Mouse (Mus musculus): ENCODE measurements at regions not wholly inside any gene's neighbourhood (a gene's known extent, or its start where the extent isn't known, plus 50 kb on each side); places are given as distances from the start of the nearest gene placed in this dataset.
A peak's percentile ranks its signal among the peaks of the same experiment; 100 is the strongest.

DNA sequence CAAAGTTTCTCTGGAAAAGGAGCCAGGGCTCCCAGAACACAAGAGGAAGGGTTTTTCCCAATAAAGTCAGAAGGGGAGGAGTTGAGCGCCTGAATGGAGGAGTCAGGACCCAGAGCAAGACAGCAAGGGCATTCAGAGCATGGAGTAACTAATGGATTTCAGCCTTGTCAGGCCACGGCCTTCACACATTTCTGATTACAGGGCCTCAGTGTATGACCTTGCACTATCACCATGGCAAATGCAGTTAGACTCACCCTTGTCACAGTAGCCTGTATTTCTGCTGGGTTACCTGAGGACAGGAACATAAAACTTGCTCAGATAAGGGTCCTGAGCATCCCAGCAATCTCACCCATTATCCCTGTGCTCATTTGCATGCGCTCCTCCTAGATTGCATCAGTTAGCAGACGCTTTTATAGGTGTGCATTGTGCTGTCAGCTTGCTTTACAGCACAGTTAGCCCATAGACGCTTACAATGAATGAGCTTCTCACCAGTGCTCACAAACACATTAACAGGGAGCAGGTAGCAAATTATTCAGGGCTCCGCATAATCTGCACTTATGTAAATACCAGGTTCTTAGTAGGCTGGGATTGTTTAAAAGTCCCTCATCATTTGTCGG is 547.4 kb downstream of the Insc start:
- DNase-seq (ENCODE audit: low spot score in 2 of 2): no peak

DNA sequence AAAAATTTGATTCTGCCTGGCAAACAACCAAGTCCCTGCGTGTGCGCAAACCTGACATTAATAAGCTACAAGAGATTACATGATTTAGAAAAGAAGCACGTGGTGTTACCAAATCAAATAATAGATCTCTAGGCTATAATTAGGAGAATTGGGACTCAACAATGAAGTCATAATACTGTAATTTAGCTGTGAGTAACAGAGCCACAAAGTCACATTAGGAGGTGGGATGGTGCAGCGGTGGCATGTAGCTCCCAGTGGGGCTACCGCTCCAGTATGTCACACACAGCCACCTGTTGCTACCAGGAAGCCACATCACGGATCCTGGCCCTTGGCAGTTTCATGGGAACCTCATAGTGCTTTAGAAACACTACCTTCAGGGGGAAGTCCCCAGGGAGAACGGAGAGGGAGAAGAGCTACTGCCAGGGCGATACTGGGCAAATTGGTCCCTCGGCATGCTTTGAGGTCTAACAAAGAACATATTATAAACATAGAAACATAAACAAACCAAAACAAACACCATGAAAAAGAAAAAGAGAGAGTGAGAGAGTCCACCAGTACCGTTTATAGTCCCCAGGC is 551.2 kb downstream of the Insc start:
- no peak for DNase-seq (ENCODE audit: low spot score in 2 of 2)

DNA sequence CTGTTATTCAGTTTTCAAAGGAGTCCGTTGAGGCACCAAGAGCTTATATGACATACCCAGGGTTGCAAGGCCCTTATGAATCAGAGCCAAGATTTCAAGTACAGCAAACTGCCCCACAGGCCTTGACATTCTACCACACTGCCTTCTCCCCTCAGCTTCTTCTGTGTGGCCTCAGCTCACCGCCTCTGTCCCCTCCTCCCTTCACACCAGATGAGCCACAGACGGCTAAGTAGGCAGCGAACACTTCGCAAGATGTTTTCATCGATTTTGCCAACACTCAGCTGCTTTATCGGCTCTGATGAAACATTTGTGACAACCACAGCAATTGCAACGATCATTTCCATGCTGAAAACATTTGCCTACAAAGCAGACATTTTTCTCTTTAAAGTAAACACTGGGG is 556.7 kb downstream of the Insc start:
- no peak for DNase-seq (ENCODE audit: low spot score in 2 of 2)

DNA sequence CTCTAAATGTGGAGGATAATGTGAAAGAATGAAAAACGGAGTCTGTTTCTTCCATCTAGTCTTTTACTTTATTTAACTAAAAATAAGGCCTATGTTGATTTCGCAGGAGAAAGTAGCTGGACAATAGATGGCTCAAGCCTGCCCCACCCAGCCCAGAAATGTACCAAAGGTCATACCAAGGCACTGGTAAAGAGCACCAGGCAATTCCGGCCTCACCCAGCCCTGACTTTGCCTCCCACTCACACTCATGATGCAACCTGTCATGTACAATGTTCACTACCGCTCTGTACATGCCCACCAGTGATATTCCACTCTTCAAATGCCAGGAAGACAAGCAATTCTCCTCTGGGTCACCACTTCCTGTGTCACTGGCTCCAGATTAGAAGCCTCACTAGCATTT is 564.9 kb downstream of the Insc start:
- DNase-seq (ENCODE audit: low spot score in 2 of 2): no peak

DNA sequence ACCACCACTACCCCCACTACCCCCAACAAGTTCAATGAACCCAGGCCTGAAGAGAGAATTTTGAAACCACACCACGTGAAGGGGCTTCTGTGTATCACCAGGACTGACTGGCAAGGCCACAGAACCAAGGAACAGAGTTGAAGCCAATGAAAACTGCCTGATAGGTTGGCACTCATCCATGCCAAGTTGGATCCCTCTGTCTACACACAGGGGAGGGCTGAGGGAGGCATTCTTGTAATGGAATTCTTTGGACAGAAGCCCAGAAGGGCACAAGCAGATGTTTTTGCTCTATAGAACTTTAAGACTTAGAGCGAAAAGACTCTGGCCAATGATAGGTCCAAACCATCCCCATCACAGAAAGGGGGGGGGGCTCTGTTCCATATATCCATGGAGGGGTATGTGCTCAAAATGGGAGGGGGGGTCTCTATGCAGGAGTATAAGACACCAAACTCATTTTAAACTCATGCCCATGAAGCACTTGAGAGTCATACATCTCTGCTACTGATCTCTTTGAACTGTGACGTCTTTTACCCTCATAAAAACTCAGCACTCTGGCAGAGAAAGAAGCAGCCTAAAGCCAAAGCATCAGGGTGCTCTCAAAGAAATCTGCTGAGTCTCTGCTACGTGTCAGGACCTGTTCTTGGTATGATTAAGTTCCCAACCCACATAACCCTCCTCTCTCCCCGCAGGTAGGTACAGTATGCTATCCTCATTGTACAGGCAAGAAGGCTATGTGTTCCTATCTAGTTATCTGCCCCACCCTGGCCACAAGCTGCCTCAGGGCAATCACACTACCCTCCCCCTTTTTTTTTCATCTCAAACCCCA is 567.1 kb downstream of the Insc start:
- no peak for DNase-seq (ENCODE audit: low spot score in 2 of 2)

DNA sequence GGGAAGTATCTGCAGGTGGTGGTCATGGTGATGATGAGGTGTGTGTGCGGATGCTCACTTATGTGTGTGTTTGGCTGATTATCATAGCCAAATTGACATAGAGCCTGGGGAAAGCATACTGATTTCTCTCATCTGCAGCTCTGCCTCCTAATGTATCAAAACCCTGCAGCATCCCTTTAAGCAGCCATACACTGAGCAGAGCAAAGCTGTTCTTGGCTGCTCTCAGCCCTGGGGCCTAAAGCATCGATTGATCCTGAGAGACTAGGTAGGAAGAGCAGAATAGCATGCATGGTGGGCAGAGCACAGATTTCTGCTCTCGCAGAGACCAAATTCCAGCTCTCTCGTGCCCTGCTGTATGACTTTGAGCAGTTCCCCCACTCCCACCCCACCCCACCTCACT is 576.0 kb downstream of the Insc start:
- DNase-seq (ENCODE audit: low spot score in 2 of 2): no peak

DNA sequence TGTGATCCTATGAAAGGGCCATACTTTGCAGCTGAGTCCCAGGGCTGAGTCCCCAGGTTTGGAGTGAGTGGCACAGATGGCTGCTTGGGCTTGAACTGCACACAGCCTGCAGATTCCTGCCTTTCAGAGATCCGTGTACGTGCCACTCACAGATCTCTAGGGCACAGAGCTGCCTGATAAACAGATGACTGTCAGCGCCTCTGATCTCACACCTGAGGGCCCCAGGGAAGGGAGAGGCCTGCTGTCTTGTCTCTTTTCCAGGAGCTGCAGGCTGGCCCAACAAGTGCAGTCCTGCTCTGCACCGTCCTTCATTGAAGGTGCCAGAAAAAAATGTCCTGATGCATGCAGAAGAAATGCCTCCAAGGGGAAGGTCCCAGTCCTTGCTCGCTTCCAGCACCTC is 579.5 kb downstream of the Insc start:
- no peak for DNase-seq (ENCODE audit: low spot score in 2 of 2)

DNA sequence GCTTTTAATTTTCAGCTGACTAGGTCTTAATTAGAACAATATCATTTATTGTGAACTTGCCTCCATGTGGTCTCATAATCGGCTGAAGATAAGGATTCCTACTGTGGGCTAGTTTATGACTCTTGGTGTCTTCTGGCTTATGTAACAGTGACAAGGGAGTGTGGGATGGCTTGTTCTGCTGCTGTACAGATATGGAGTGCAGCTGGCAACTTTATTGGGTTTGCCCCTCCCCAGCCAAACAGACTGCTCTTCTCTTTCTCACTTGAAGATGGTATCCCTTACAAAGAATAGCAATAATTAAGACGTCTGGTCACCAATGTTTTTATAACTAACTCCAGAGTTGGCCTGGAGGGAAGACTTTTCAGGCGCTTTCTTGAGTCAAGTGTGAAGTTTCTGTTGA is 584.8 kb downstream of the Insc start:
- no peak for DNase-seq (ENCODE audit: low spot score in 2 of 2)

DNA sequence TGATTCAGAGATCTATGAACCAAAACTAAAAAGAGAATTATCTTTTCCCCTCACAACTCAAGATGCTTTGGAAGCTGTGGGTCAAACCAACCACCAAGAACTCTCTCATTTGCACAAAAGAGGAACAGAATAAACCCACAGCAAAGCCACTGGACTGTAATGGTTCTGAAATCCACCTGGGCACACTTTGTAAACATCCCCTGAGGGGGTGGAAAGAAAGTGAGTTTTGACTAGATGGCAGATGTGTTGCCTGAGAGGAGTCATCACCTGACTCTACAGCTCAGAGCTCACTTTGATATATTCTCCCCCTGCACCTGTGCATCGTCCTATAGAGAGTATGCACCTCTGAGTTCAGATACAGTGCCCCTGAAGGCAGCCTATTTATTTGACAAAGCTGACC is 588.2 kb downstream of the Insc start:
- no peak for DNase-seq (ENCODE audit: low spot score in 2 of 2)

DNA sequence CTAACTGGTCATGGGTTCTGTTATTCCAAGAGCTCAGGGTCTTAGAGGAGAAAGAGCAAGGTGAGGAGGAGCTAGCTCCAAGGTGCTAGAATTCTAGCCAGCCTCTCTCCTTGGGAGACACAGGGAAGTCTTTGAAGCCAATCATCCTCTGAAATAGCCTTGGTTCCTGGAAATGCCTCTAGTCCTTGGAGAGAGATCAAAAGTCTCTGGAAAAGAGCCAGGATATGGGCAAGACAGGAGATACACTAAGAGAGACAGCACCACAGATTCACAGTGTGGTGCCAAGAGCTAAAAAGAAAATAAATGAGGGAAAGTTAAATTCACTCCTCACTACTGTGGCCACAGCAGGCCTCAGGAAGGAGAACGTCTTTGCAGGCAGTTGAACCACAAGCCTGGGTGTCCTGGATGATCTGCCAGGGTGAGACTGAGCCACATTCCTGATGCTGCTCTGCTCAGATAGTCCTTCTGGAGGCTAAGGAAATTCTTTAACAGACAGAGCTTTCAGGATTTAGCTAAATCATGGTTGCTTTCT is 589.6 kb downstream of the Insc start:
- DNase-seq (ENCODE audit: low spot score in 2 of 2): no peak

DNA sequence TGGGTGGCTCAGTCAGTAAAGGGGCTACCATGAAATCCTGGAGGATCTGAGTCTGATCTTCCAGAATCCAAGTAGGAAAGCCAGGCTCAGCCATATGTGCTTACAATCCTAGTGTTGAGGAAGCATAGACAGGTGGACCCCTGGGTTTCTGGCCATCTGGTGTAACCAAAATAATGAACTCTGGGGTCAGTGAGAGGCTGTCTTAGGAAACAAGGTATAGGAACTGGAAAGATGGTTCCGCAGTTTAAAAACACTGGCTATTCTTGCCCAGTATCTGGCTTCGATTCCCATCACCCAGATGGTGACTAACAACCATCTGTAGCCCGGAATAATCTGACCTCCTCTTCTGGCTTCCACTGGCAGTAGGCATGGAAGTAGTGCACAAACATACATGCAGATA is 591.6 kb downstream of the Insc start:
- DNase-seq (ENCODE audit: low spot score in 2 of 2): no peak

DNA sequence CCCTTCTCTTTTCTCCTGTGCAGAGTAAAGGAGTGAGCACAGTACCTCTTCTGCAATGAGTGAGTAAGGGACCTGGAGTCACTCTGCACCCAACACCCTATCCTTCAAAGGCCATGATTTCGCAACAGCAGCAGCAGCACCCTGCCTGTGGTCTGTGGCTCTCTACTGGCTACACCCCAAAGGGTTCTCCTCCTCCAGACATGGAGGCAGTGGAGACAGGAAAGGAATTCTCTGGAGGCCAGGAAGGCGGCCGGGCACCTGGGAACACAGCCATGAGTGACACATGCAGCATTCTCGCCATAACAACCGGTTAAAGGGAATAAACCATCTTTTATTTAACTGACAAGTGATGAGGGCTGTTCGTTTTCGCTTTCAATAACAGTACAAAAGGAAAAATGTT is 596.7 kb downstream of the Insc start:
- no peak for DNase-seq (ENCODE audit: low spot score in 2 of 2)

DNA sequence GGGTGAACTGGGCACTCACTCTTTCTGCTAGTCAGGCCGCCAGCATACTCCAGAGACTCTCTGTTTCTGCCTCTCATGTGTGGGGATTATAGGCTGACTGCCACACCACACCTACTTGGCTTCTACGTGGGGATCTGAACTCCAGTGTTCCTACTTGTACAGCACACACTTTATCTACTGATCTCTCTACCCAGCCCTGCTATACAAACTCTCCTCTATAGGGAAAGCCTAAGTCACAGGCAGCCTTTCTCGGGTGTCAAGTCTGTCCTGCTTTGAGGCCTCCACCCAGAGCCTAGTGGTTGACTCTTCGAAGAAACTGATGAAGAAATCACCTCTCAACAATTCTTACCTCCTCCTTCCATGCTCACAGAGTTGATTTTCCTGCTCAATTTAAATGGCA is 597.5 kb downstream of the Insc start:
- no peak for DNase-seq (ENCODE audit: low spot score in 2 of 2)

DNA sequence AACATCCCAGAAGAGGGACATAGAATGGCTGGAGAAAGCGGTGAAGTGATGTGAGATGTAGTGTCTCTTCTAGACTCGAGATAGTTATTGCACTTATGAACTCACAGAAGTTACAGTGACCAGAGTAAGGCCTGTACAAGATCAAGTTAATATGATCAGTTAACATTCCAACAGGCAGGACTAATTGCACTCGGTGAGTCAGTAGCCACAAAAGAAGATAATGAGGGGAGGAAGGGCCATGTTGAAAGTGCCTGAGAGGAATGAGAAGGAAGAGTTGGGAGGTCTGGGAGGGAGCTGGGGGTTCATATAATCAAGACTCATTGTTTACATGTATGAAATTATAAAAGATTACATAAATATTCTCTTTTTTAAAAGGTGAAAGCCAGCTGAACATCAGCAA is 602.3 kb downstream of the Insc start:
- no peak for DNase-seq (ENCODE audit: low spot score in 2 of 2)

DNA sequence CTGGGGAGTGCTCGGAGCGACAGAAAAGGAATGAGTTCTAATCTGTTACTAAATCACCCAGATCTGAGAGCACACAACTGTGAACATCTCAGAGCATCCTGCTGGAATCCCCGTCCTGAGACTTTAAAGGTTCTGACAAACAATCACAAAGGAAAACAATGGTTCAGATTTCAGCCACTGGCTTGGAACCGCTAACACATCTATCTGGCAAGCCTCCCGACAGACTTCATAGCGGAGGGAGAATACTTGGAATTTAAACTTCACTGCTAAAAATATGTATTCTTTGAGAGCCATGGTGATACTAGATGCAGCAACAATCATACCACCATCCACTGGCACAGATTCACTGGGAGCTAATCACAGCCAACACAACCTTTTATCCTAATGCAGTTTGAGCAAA is 615.2 kb downstream of the Insc start:
- DNase-seq (ENCODE audit: low spot score in 2 of 2): no peak

DNA sequence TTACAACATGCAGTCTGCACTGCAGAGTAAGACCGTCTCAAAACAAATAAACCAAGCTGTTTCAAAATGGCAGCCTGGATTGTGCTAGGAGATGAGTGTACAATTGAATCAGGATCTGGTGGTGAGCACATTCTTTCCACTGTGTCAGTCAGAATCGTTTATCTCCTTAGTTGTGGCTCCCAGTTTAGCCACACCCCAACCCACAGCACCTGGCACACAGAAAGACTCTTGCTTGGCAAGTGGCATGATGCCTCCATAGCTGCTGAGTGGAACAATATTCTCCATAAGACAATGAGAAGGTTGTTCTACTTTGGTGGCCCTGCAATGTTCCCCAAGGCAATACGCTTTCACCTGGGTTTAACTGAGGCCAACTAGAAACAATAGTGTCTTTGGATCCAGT is 616.6 kb downstream of the Insc start:
- DNase-seq (ENCODE audit: low spot score in 2 of 2): no peak

DNA sequence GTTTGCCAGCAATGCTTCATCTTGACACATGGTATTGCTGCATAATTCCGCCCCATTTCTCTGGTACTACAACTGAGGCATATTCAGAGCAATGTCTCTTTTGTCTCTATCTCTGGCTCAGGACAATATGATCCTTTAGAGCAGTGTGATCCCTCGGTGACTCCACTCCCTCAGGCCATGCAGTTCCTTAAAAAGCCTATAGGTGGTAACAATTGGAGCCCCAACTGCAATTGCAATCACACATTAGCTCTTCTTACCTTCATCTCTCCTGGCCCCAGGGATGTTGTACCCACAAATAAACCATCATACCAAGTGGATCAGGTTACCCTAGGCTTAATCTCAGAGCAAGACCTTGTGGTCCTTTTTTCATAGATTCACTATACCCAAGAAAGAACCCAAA is 618.6 kb downstream of the Insc start:
- DNase-seq (ENCODE audit: low spot score in 2 of 2): no peak

DNA sequence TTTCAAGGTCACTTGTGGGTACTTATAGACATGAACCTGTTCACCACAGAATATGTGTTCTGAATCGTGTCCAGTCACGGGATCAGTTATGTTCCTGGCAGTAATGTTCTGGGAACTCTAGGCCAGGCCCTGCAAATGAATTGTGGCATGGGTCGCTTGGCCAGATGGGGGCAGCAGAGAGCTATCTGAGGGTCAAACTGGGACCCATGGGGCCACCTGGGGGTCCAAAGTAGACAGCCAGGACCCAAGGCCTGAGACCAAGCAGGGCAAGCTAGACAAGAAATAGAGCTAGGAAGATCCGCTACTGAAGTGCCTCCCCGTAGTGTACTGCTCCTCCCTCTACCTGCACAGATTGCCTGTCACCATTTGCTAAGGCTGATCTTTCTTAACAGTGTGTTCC is 623.4 kb downstream of the Insc start:
- peak; percentile 10 to 21 for DNase-seq (ENCODE audit: low spot score in 2 of 2)

DNA sequence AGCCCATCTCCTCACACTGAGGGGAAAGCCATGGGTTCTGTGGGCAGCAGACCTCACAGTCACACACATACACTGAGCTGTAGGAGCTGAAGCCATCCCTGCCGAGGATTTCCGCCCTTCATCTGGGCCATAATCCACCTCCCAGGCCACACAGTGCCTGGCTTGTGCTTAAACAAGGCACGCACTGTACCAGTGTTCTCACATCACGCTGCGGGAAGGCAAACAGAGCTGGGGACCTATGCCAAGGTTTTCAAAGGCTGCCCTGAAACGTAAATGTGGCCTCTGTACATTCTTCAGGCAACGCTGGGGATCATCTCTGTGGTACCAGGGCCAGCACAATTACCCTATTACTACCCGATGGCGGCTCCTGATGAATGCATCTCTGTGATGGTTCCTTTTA is 627.6 kb downstream of the Insc start:
- DNase-seq (ENCODE audit: low spot score in 2 of 2): no peak

DNA sequence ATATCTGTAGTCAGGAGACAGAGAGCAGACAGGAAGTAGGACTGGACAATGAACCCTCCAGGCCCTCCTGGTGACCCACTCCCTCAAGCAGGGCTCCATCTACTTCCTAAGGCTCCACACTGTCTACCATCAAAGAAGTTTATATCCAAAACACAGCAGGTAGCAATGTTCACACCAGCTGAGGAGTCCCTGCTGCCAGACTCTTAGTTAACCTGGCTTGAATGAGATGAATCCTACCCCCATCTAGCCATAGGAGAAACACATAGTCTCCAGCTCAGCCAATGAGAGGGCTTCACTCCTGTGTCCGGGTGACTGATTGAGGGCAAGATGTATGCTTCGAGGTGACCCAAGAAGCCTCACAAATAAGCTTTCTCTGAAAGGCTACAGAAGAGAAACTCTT is 629.4 kb downstream of the Insc start:
- DNase-seq (ENCODE audit: low spot score in 2 of 2): no peak

DNA sequence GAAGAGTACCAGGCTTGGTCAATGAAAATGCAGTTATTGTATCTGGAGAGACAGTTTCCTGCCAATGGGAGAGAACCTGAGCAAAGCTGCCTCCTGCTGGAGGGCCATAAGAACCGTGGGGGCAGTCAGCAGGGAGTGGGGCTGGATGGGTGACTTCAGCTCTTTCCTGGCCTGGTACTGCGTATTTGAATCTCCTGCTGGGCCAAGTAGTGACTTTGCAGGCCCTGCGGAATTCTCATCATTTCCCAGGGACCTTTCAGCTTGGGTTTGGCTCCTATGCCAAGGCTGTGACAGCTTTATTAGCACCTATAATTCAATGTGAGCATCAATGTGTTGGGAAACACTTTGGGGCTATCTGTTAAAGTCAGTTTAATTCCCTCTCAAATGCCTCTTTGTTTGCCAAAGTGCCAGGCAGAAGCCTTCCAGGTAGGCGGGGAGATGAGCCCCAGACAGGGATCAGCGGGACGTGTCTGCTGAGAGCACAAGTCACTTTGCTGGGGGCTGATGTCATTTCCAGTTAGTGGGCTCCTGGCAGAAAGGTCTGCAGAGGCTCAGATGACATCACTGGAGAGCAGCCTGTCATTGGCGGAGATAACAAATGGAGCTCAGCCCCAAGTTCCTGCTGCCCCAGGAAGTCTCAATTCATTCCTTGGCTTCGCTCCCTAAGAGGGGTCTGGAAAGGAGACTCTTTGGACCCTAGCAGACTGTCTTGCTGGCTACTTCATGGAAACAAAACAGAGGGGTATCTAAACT is 630.5 kb downstream of the Insc start:
- no peak for DNase-seq (ENCODE audit: low spot score in 2 of 2)

DNA sequence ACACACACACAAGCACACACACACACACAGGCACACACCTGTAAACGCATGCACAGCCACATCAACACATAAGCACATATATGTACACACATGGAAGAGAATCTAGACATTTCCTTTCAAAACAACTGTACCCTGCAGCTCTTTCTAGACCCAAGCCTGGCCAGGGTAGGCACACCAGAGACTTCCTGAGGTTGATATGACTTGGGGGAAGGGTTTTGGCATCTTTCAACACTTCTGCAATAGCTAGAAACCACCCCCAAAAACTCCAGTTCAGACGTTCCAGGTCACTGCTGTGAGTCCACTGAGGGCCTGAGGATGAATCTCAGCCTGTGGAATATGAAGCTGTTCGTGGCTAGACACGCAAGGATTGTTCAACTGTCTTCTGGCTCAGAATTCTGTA is 632.6 kb downstream of the Insc start:
- DNase-seq (ENCODE audit: low spot score in 2 of 2): no peak

Measured in spleen, postnatal 14 days (tissue).